Mouse (Mus musculus) heart, postnatal 0 days (tissue): ENCODE measurements around the gene Ndufb5.
"Not testable (repeated sequence)": the region's sequence is repeated elsewhere in the genome, so short reads cannot be mapped to it uniquely, and the experiment has no call there.

ENCODE experiments used
- CTCF ChIP-seq: IDR thresholded peaks from 2 replicates; pipeline ENCODE4 v1.5.1; 2016; ENCODE audit warnings: antibody characterized with exemption, control low read depth, low read depth
- EP300 ChIP-seq: IDR thresholded peaks from 2 replicates; pipeline ENCODE4 v1.6.1; 2016; ENCODE audit warnings: antibody characterized with exemption, low read depth

DNA sequence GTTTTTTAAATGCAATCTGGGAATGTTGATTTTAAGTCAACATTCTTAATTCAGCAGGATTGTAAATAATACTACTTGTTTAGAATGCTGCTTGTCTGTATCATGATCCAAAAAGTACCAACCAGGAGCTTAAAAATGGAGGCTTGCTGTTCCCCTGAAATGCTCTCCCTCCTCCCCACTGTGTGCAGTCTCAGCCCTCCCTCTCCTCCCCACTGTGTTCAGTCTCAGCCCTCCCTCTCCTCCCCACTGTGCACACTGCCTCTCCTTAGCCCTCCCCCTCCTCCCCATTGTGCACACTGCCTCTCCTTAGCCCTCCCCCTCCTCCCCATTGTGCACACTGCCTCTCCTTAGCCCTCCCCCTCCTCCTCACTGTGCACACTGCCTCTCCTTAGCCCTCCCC lies 8.6 kb downstream of the Ndufb5 start:
- TF ChIP-seq CTCF, EP300: not testable (repeated sequence)
